In genomic region chr6:50766442-50766915, GRCm38 (mm10) we compare ENCODE assay signal across 12 mouse cellular contexts.
DNase-seq lines count a peak whose midpoint lies in the region; ATAC-seq and TF ChIP-seq lines count a peak whose summit lies in the region.
"Had no signal": no experiment of that assay in that cellular context is flagged by ENCODE, and none has a peak within 500 bp of the region (broad histone marks: within the 10 kb centered on the region; RNA-seq: fewer than 3 reads in every experiment).

No protein-coding gene starts in this region.

- H3K4me2 ChIP-seq in heart, embryonic 16.5 days (ENCODE audit: low read depth, low read length) = peak overlapping the region; percentile 41; the same call in 1 of the 2 replicates
- no peak overlapping the region for H3K4me2 ChIP-seq in neural tube, embryonic 11.5 days (ENCODE audit: low read depth)
- H3K4me2 ChIP-seq in liver, embryonic 15.5 days = 0 out of 2 replicates have a peak overlapping the region, but pooled peaks have one; percentile 16
- no peak overlapping the region for H3K4me2 ChIP-seq in midbrain, postnatal 0 days (ENCODE audit: low read depth, low read length, poor library complexity, severe bottlenecking)
- H3K4me2 ChIP-seq: embryonic facial prominence, embryonic 12.5 days; liver, embryonic 13.5 days had no signal

- intact Hi-C loops in heart, postnatal 25 days (cut with DNase I) = no loop called here

- H3K9me3 ChIP-seq in heart, embryonic 16.5 days (replicated peaks; ENCODE audit: control insufficient read depth, low read length) = no peaks in the 10 kb centered on the region
- H3K9me3 ChIP-seq in neural tube, embryonic 11.5 days (ENCODE audit: control insufficient read depth, low read length) = no peaks in the 10 kb centered on the region
- H3K9me3 ChIP-seq in liver, embryonic 15.5 days (replicated peaks) = no peaks in the 10 kb centered on the region
- H3K9me3 ChIP-seq in midbrain, postnatal 0 days (ENCODE audit: low read length) = no peaks in the 10 kb centered on the region
- H3K9me3 ChIP-seq: embryonic facial prominence, embryonic 12.5 days; liver, embryonic 13.5 days had no signal

- no peaks in the 10 kb centered on the region for H3K36me3 ChIP-seq in heart, embryonic 16.5 days (ENCODE audit: control insufficient read depth, insufficient read depth)
- H3K36me3 ChIP-seq in neural tube, embryonic 11.5 days (ENCODE audit: control insufficient read depth, insufficient read depth, low read length) = no peaks in the 10 kb centered on the region
- no peaks in the 10 kb centered on the region for H3K36me3 ChIP-seq in liver, embryonic 15.5 days (replicated peaks)
- H3K36me3 ChIP-seq in midbrain, postnatal 0 days (ENCODE audit: insufficient read depth, low read length) = no peaks in the 10 kb centered on the region
- H3K36me3 ChIP-seq: embryonic facial prominence, embryonic 12.5 days; liver, embryonic 13.5 days had no signal

- no peaks in the 10 kb centered on the region for H3K27me3 ChIP-seq in heart, embryonic 16.5 days (ENCODE audit: control insufficient read depth, insufficient read depth, low read length)
- H3K27me3 ChIP-seq in neural tube, embryonic 11.5 days (ENCODE audit: control insufficient read depth, insufficient read depth, low read length) = no peaks in the 10 kb centered on the region
- H3K27me3 ChIP-seq in liver, embryonic 15.5 days = no peaks in the 10 kb centered on the region
- H3K27me3 ChIP-seq in midbrain, postnatal 0 days (ENCODE audit: insufficient read depth, low read length) = no peaks in the 10 kb centered on the region
- H3K27me3 ChIP-seq: embryonic facial prominence, embryonic 12.5 days; liver, embryonic 13.5 days had no signal

- no peaks in the 10 kb centered on the region for H3K4me1 ChIP-seq in heart, embryonic 16.5 days (ENCODE audit: control insufficient read depth, insufficient read depth, low read length)
- peaks cover 3% of the 10 kb centered on the region; the same call in 1 of the 2 replicates for H3K4me1 ChIP-seq in neural tube, embryonic 11.5 days (ENCODE audit: control insufficient read depth, insufficient read depth, low read length)
- no peaks in the 10 kb centered on the region for H3K4me1 ChIP-seq in liver, embryonic 15.5 days (replicated peaks)
- no peaks in the 10 kb centered on the region for H3K4me1 ChIP-seq in midbrain, postnatal 0 days (ENCODE audit: insufficient read depth, low read length)
- H3K4me1 ChIP-seq: embryonic facial prominence, embryonic 12.5 days; liver, embryonic 13.5 days had no signal

- H3K27ac ChIP-seq in heart, embryonic 16.5 days (ENCODE audit: low read length) = no peak overlapping the region
- H3K27ac ChIP-seq in neural tube, embryonic 11.5 days (ENCODE audit: low read depth, low read length) = peak overlapping the region; percentile 3; the same call in 1 of the 2 replicates
- H3K27ac ChIP-seq in liver, embryonic 15.5 days (replicated peaks) = no peak overlapping the region
- no peak overlapping the region for H3K27ac ChIP-seq in midbrain, postnatal 0 days (ENCODE audit: low read depth, low read length)
- H3K27ac ChIP-seq: embryonic facial prominence, embryonic 12.5 days; liver, embryonic 13.5 days had no signal

- 44% methylated on average over 14 of the region's 14 CpGs for WGBS in heart, embryonic 16.5 days
- 54% methylated on average over 14 of the region's 14 CpGs for WGBS in neural tube, embryonic 11.5 days
- 44% methylated on average over 14 of the region's 14 CpGs for WGBS in liver, embryonic 15.5 days (ENCODE audit: insufficient replicate concordance)
- 65% methylated on average over 14 of the region's 14 CpGs for WGBS in midbrain, postnatal 0 days

- ATAC-seq in heart, embryonic 16.5 days (replicated peaks; ENCODE audit: extremely low read depth, insufficient read depth, low FRiP score) = no peak
- ATAC-seq in neural tube, embryonic 11.5 days (ENCODE audit: insufficient read depth, low FRiP score, low TSS enrichment) = no peak
- ATAC-seq in liver, embryonic 15.5 days (ENCODE audit: insufficient read depth) = no peak
- ATAC-seq in midbrain, postnatal 0 days (ENCODE audit: low FRiP score) = no peak

- TF ChIP-seq CTCF in midbrain, postnatal 0 days (IDR thresholded peaks at IDR 0.05) = no peak

- H3K4me3 ChIP-seq in heart, embryonic 16.5 days (ENCODE audit: low read length) = no peak overlapping the region
- H3K4me3 ChIP-seq in neural tube, embryonic 11.5 days (ENCODE audit: low read depth, low read length) = no peak overlapping the region
- no peak overlapping the region for H3K4me3 ChIP-seq in liver, embryonic 15.5 days (replicated peaks)
- H3K4me3 ChIP-seq in midbrain, postnatal 0 days (ENCODE audit: low read depth, low read length) = no peak overlapping the region
- H3K4me3 ChIP-seq: embryonic facial prominence, embryonic 12.5 days; liver, embryonic 13.5 days had no signal

- H3K9ac ChIP-seq in heart, embryonic 16.5 days (ENCODE audit: low read length) = no peak overlapping the region
- no peak overlapping the region for H3K9ac ChIP-seq in neural tube, embryonic 11.5 days (ENCODE audit: low read length)
- H3K9ac ChIP-seq in liver, embryonic 15.5 days = no peak overlapping the region
- H3K9ac ChIP-seq in midbrain, postnatal 0 days (replicated peaks; ENCODE audit: low read length, poor library complexity, severe bottlenecking) = no peak overlapping the region
- H3K9ac ChIP-seq: embryonic facial prominence, embryonic 12.5 days; liver, embryonic 13.5 days had no signal

- DNase-seq in heart, postnatal 25 days (ENCODE audit: low spot score) = no peak
- peak; percentile 40 for DNase-seq in neural tube, embryonic 11.5 days (ENCODE audit: low spot score)
- DNase-seq in neural tube, embryonic 10.5 days (ENCODE audit: extremely low spot score, low spot score) = no peak
- DNase-seq in midbrain, postnatal 0 days (ENCODE audit: low spot score) = peak; percentile 17
- DNase-seq in urinary bladder, postnatal 25 days (ENCODE audit: low spot score) = no peak
- no peak for DNase-seq in thymus, postnatal 0 days (ENCODE audit: low spot score)
- DNase-seq: cerebellum, adult 9-10 months; liver, embryonic 13.5 days; right cerebral cortex, postnatal 25 days had no signal

Comparison
In these comparisons a context has a peak if more than half of its experiments do, and no peak if none do; other contexts are left out.
1. DNase-seq: peak in neural tube, embryonic 11.5 days (single experiment) and midbrain, postnatal 0 days (single experiment); none in heart, postnatal 25 days (single experiment), neural tube, embryonic 10.5 days (single experiment), urinary bladder, postnatal 25 days (single experiment) and thymus, postnatal 0 days (single experiment).
2. H3K4me2 ChIP-seq: peak in heart, embryonic 16.5 days (single experiment) and liver, embryonic 15.5 days (single experiment); none in neural tube, embryonic 11.5 days (single experiment) and midbrain, postnatal 0 days (single experiment).